Comparison of ENCODE assay signal across 17 mouse cellular contexts in the genomic region with DNA sequence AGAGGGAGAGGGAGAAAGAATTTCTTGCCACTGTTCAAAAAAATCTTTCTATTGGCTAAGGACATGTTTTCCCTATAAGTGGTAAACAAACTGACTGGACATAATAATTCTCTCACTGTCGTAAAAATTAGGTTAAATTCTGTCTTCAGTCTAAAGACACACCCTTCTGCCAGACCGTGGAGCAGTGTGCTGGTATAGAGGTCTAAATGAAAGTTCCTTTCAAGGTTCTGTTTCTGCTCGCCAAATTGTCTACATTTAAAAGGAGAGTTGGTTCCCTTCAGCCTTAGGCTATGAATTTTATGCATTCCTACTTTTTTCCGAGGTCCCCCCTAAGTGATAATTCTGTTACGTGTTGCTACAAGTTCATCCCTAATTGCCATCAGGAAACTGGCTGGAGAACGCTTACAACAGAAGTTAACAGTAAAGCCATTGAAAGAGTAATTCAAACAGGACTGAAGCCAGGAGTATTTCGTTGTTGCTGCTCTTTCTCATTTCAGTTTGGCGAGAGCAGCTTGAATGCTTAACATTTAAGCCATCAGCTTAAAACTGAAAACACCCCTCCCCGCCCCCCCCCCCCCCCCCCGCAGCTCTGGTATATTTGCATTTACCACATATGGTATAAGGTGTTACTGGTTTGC. TPM values are rescaled to one million over a fixed set of nuclear protein-coding genes. Genes with fewer than 3 reads are reported as not detected.
DNase-seq lines count a peak whose midpoint lies in the region; ATAC-seq lines count a peak whose summit lies in the region.
"Had no signal": no experiment of that assay in that cellular context is flagged by ENCODE, and none has a peak within 500 bp of the region (broad histone marks: within the 10 kb centered on the region; RNA-seq: fewer than 3 reads in every experiment).

No protein-coding gene starts in this region.

- no peak for DNase-seq in lung, postnatal 36 days
- peak; percentile 76 for DNase-seq in fat pad, adult 2 months (ENCODE audit: extremely low read depth, low read depth, low spot score)
- DNase-seq in layer of hippocampus, adult 9-11 months = no peak
- DNase-seq: cerebellum, adult 2 months; heart, postnatal 14 days; kidney, postnatal 4 days; lung, adult 2 months; right cerebral cortex, adult 18-20 months; thymus, adult 2 months had no signal

- H3K27me3 ChIP-seq in heart, embryonic 16.5 days (ENCODE audit: control insufficient read depth, insufficient read depth, low read length) = no peaks in the 10 kb centered on the region
- H3K27me3 ChIP-seq in heart, embryonic 12.5 days (replicated peaks) = no peaks in the 10 kb centered on the region
- H3K27me3 ChIP-seq in lung, embryonic 16.5 days (ENCODE audit: control insufficient read depth, insufficient read depth, low read depth, low read length) = no peaks in the 10 kb centered on the region
- no peaks in the 10 kb centered on the region for H3K27me3 ChIP-seq in stomach, embryonic 16.5 days (ENCODE audit: control insufficient read depth, insufficient read depth, low read length)
- H3K27me3 ChIP-seq: midbrain, embryonic 12.5 days; neural tube, embryonic 12.5 days had no signal

- no peak for ATAC-seq in heart, embryonic 16.5 days (replicated peaks; ENCODE audit: extremely low read depth, insufficient read depth, low FRiP score)
- no peak for ATAC-seq in heart, embryonic 12.5 days (ENCODE audit: insufficient number of reproducible peaks, low FRiP score)
- ATAC-seq in lung, embryonic 16.5 days (ENCODE audit: low read depth) = no peak; the same call in 1 of the 2 replicates
- 0 out of 2 replicates have a peak, but pooled peaks have one; percentile 26 for ATAC-seq in stomach, embryonic 16.5 days (ENCODE audit: insufficient read depth, low FRiP score)
- ATAC-seq: activated CD4-positive, CD25-positive, alpha-beta regulatory T cell, adult 4 months; inflammation-experienced regulatory T-cells, adult 6 months had no signal

- H3K9ac ChIP-seq in heart, embryonic 16.5 days (ENCODE audit: low read length) = no peak overlapping the region
- no peak overlapping the region for H3K9ac ChIP-seq in heart, embryonic 12.5 days
- H3K9ac ChIP-seq in lung, embryonic 16.5 days (ENCODE audit: low read length) = no peak overlapping the region
- no peak overlapping the region for H3K9ac ChIP-seq in stomach, embryonic 16.5 days (ENCODE audit: low read length)
- H3K9ac ChIP-seq: midbrain, embryonic 12.5 days; neural tube, embryonic 12.5 days had no signal

- no peak overlapping the region for H3K4me2 ChIP-seq in heart, embryonic 16.5 days (ENCODE audit: low read depth, low read length)
- no peak overlapping the region for H3K4me2 ChIP-seq in heart, embryonic 12.5 days
- H3K4me2 ChIP-seq in lung, embryonic 16.5 days (ENCODE audit: low read depth, low read length) = peak overlapping the region; percentile 1
- H3K4me2 ChIP-seq in stomach, embryonic 16.5 days (ENCODE audit: low read depth, low read length) = peak overlapping the region; percentile 46
- H3K4me2 ChIP-seq: midbrain, embryonic 12.5 days; neural tube, embryonic 12.5 days had no signal

- H3K36me3 ChIP-seq in heart, embryonic 16.5 days (ENCODE audit: control insufficient read depth, insufficient read depth) = peaks cover 5% of the 10 kb centered on the region
- peaks cover 9% of the 10 kb centered on the region for H3K36me3 ChIP-seq in heart, embryonic 12.5 days
- H3K36me3 ChIP-seq in lung, embryonic 16.5 days (ENCODE audit: control insufficient read depth, insufficient read depth, low read length) = 0 out of 2 replicates have a peak, but pooled peaks cover 6% of the 10 kb centered on the region
- peaks cover 7% of the 10 kb centered on the region; the same call in 1 of the 2 replicates for H3K36me3 ChIP-seq in stomach, embryonic 16.5 days (ENCODE audit: control insufficient read depth, insufficient read depth, low read length)
- H3K36me3 ChIP-seq: midbrain, embryonic 12.5 days; neural tube, embryonic 12.5 days had no signal

- no peaks in the 10 kb centered on the region for H3K4me1 ChIP-seq in heart, embryonic 16.5 days (ENCODE audit: control insufficient read depth, insufficient read depth, low read length)
- H3K4me1 ChIP-seq in heart, embryonic 12.5 days (replicated peaks) = no peaks in the 10 kb centered on the region
- peaks cover 32% of the 10 kb centered on the region for H3K4me1 ChIP-seq in lung, embryonic 16.5 days (replicated peaks; ENCODE audit: control insufficient read depth, insufficient read depth, low read length)
- H3K4me1 ChIP-seq in stomach, embryonic 16.5 days (ENCODE audit: control insufficient read depth, insufficient read depth, low read length) = peaks cover 14% of the 10 kb centered on the region
- H3K4me1 ChIP-seq: midbrain, embryonic 12.5 days; neural tube, embryonic 12.5 days had no signal

- peak overlapping the region; percentile 18; the same call in 1 of the 2 replicates for H3K27ac ChIP-seq in heart, embryonic 16.5 days (ENCODE audit: low read length)
- H3K27ac ChIP-seq in heart, embryonic 12.5 days (ENCODE audit: poor library complexity, severe bottlenecking) = no peak overlapping the region
- H3K27ac ChIP-seq in lung, embryonic 16.5 days (ENCODE audit: low read length) = peak overlapping the region; percentile 65
- H3K27ac ChIP-seq in stomach, embryonic 16.5 days (ENCODE audit: low read length) = peak overlapping the region; percentile 67
- H3K27ac ChIP-seq: midbrain, embryonic 12.5 days; neural tube, embryonic 12.5 days had no signal

- no peaks in the 10 kb centered on the region for H3K9me3 ChIP-seq in heart, embryonic 16.5 days (replicated peaks; ENCODE audit: control insufficient read depth, low read length)
- no peaks in the 10 kb centered on the region; the same call in 1 of the 2 replicates for H3K9me3 ChIP-seq in heart, embryonic 12.5 days (replicated peaks)
- no peaks in the 10 kb centered on the region for H3K9me3 ChIP-seq in lung, embryonic 16.5 days (ENCODE audit: control insufficient read depth, low read length)
- no peaks in the 10 kb centered on the region for H3K9me3 ChIP-seq in stomach, embryonic 16.5 days (replicated peaks; ENCODE audit: control insufficient read depth, low read length)
- H3K9me3 ChIP-seq: midbrain, embryonic 12.5 days; neural tube, embryonic 12.5 days had no signal

- no peak overlapping the region for H3K4me3 ChIP-seq in heart, embryonic 16.5 days (ENCODE audit: low read length)
- no peak overlapping the region for H3K4me3 ChIP-seq in heart, embryonic 12.5 days
- H3K4me3 ChIP-seq in lung, embryonic 16.5 days (ENCODE audit: low read length) = no peak overlapping the region
- peak overlapping the region; percentile 19; the same call in 1 of the 2 replicates for H3K4me3 ChIP-seq in stomach, embryonic 16.5 days (replicated peaks; ENCODE audit: low read length)
- H3K4me3 ChIP-seq: midbrain, embryonic 12.5 days; neural tube, embryonic 12.5 days had no signal

- 55% methylated on average over 10 of the region's 10 CpGs for WGBS in heart, embryonic 16.5 days
- 47% methylated on average over 10 of the region's 10 CpGs for whole genome bisulfite sequencing in heart, embryonic 12.5 days
- WGBS in lung, embryonic 16.5 days = 29% methylated on average over 10 of the region's 10 CpGs
- WGBS in stomach, embryonic 16.5 days = 18% methylated on average over 10 of the region's 10 CpGs

RNA-seq across cellular contexts. Expression of a gene that starts 35.8 kb away (rescaled TPM):
- 15.0 and 18.8 TPM in 2 replicates for polyA plus RNA-seq in heart, embryonic 16.5 days (2015; fragmentation: Nextera tagmentation; extraction: Ambion mirVana)
- 17.8 and 19.4 TPM in 2 replicates for polyA plus RNA-seq in heart, embryonic 12.5 days (2016; fragmentation: Nextera tagmentation; extraction: Ambion mirVana)
- 38.5 and 41.2 TPM in 2 replicates for polyA plus RNA-seq in lung, embryonic 16.5 days (2015; fragmentation: Nextera tagmentation; extraction: Ambion mirVana)
- 35.9 and 36.8 TPM in 2 replicates for polyA plus RNA-seq in stomach, embryonic 16.5 days (2015; fragmentation: Nextera tagmentation; extraction: Ambion mirVana)

Comparison
In these comparisons a context has a peak if more than half of its experiments do, and no peak if none do; other contexts are left out.
1. H3K4me2 ChIP-seq: peak in lung, embryonic 16.5 days (single experiment) and stomach, embryonic 16.5 days (single experiment); none in heart, embryonic 16.5 days (single experiment) and heart, embryonic 12.5 days (single experiment).